Mouse (Mus musculus): ENCODE data around the gene Gcnt4. TPM values are rescaled to one million over a fixed set of nuclear protein-coding genes. Genes with fewer than 3 reads are reported as not detected.

Gene Gcnt4
- polyA plus RNA-seq, 1 experiment from 2014 or later = 0.96 TPM

- H3K4me2 ChIP-seq (replicated peaks; ENCODE audit: low read depth) = no peak overlapping the region
- no peak overlapping the region for H3K4me3 ChIP-seq (ENCODE audit: low read depth, low read length)
- no peaks in the 10 kb centered on the region for H3K36me3 ChIP-seq (ENCODE audit: control insufficient read depth, insufficient read depth, low read length)
- H3K27ac ChIP-seq (replicated peaks) = no peak overlapping the region
- whole genome bisulfite sequencing = 84% methylated on average over 2 of the region's 2 CpGs
- no peak for TF ChIP-seq CTCF (IDR thresholded peaks at IDR 0.05; ENCODE audit: low read depth)
- H3K4me1 ChIP-seq (replicated peaks; ENCODE audit: control insufficient read depth, insufficient read depth) = no peaks in the 10 kb centered on the region
- H3K9ac ChIP-seq (ENCODE audit: low read length) = no peak overlapping the region
- H3K9me3 ChIP-seq (ENCODE audit: control insufficient read depth, low read length) = no peaks in the 10 kb centered on the region
- ATAC-seq (ENCODE audit: low FRiP score, low TSS enrichment) (no peak), DNase-seq (ENCODE audit: low spot score) (no peak)
- H3K27me3 ChIP-seq (ENCODE audit: control insufficient read depth, insufficient read depth, low read length) = no peaks in the 10 kb centered on the region
Measured at GRCm38 (mm10) chr13:96967822-96968221, 43.3 kb downstream of the Gcnt4 start.

- WGBS = 85% methylated on average over 4 of the region's 4 CpGs
- H3K9me3 ChIP-seq (ENCODE audit: control insufficient read depth, low read length) = no peaks in the 10 kb centered on the region
- no peaks in the 10 kb centered on the region for H3K27me3 ChIP-seq (ENCODE audit: control insufficient read depth, insufficient read depth, low read length)
Measured at GRCm38 (mm10) chr13:96971076-96971475, 46.6 kb downstream of the Gcnt4 start.

GRCm38 (mm10) chr13:96971861-96972282, 47.4 kb downstream of the Gcnt4 start:
- H3K9me3 ChIP-seq (ENCODE audit: control insufficient read depth, low read length) = no peaks in the 10 kb centered on the region
- ATAC-seq (ENCODE audit: low FRiP score, low TSS enrichment) (no peak), DNase-seq (ENCODE audit: low spot score) (no peak)
- no peaks in the 10 kb centered on the region for H3K27me3 ChIP-seq (ENCODE audit: control insufficient read depth, insufficient read depth, low read length)
- H3K36me3 ChIP-seq (ENCODE audit: control insufficient read depth, insufficient read depth, low read length) = no peaks in the 10 kb centered on the region
- no peak overlapping the region for H3K4me2 ChIP-seq (replicated peaks; ENCODE audit: low read depth)
- H3K4me1 ChIP-seq (replicated peaks; ENCODE audit: control insufficient read depth, insufficient read depth) = no peaks in the 10 kb centered on the region
- H3K9ac ChIP-seq (ENCODE audit: low read length) = no peak overlapping the region
- H3K4me3 ChIP-seq (ENCODE audit: low read depth, low read length) = no peak overlapping the region
- H3K27ac ChIP-seq (replicated peaks) = no peak overlapping the region
- WGBS = 59% methylated on average over 9 of the region's 9 CpGs
- TF ChIP-seq EP300 (optimal IDR thresholded peaks at IDR 0.05) (no peak), CTCF (IDR thresholded peaks at IDR 0.05; ENCODE audit: low read depth) (no peak)

More at GRCm38 (mm10) chr13:96971076-96971475, 46.6 kb downstream of the Gcnt4 start:
- no peak overlapping the region for H3K9ac ChIP-seq (ENCODE audit: low read length)
- H3K27ac ChIP-seq (replicated peaks) = no peak overlapping the region
- no peaks in the 10 kb centered on the region for H3K36me3 ChIP-seq (ENCODE audit: control insufficient read depth, insufficient read depth, low read length)
- H3K4me1 ChIP-seq (replicated peaks; ENCODE audit: control insufficient read depth, insufficient read depth) = no peaks in the 10 kb centered on the region
- DNase-seq (ENCODE audit: low spot score) = no peak
- no peak overlapping the region for H3K4me3 ChIP-seq (ENCODE audit: low read depth, low read length)
- ATAC-seq (ENCODE audit: low FRiP score, low TSS enrichment) = no peak
- no peak overlapping the region for H3K4me2 ChIP-seq (replicated peaks; ENCODE audit: low read depth)
- TF ChIP-seq CTCF (IDR thresholded peaks at IDR 0.05; ENCODE audit: low read depth) (no peak), EP300 (optimal IDR thresholded peaks at IDR 0.05) (no peak)

DNA sequence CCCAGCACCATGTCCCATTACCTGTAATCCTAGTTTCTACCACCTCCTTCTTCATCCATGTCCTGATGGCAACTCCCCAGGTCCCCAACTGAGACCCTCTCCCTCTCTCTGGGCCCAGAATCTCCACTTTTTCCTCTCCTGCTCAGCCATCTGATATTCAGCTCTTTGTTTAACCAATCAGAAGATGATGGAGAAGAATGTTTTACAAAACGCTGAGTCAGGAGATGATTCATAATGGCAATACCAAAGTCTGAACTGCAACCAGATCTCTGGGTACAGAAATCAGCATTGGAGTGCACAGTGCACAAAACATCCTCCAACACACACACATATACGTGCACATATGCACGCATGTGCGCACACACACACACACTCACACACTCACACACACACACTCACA, 48.8 kb downstream of the Gcnt4 start:
- no peaks in the 10 kb centered on the region for H3K36me3 ChIP-seq (ENCODE audit: control insufficient read depth, insufficient read depth, low read length)
- no peak overlapping the region for H3K4me2 ChIP-seq (replicated peaks; ENCODE audit: low read depth)
- 85% methylated on average over 4 of the region's 4 CpGs for WGBS
- TF ChIP-seq CTCF (IDR thresholded peaks at IDR 0.05; ENCODE audit: low read depth) (no peak), EP300 (optimal IDR thresholded peaks at IDR 0.05) (no peak)
- H3K9me3 ChIP-seq (ENCODE audit: control insufficient read depth, low read length) = no peaks in the 10 kb centered on the region
- ATAC-seq (ENCODE audit: low FRiP score, low TSS enrichment) = no peak
- no peak for DNase-seq (ENCODE audit: low spot score)
- H3K4me3 ChIP-seq (ENCODE audit: low read depth, low read length) = no peak overlapping the region
- no peaks in the 10 kb centered on the region for H3K27me3 ChIP-seq (ENCODE audit: control insufficient read depth, insufficient read depth, low read length)
- H3K27ac ChIP-seq (replicated peaks) = no peak overlapping the region
- no peak overlapping the region for H3K9ac ChIP-seq (ENCODE audit: low read length)
- no peaks in the 10 kb centered on the region for H3K4me1 ChIP-seq (replicated peaks; ENCODE audit: control insufficient read depth, insufficient read depth)

DNA sequence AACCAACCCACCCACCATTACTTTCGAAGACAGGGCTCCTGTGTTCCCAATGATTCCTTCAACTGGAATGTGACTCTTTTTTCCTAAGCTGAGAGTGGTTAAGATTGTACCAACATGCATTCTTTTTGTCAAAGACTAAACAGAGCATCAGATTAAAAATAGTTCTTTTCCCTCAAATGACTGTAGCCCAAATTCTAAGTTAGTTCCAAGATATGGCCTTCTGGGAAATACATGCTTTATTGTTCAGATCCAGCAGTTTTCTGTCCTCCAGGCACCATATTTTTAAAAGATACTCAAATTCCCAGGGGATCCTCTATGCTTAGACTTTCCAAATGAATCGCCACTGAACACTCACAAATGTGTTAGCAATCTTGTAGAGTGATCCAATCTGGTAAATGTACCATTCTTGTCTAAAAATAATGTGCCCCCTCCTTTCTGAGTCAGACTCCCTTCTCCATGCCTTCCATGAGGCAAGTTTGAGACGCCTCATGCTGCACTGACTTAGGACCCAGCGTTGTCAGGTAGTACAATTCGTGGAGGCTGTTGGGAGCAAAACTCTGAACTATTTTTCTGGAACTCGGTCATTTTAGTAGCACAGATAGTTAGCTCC, 52.6 kb downstream of the Gcnt4 start:
- Histone ChIP-seq H3K27ac (replicated peaks) (no peak overlapping the region), H3K9ac (ENCODE audit: low read length) (no peak overlapping the region), H3K36me3 (ENCODE audit: control insufficient read depth, insufficient read depth, low read length) (no peaks in the 10 kb centered on the region), H3K27me3 (ENCODE audit: control insufficient read depth, insufficient read depth, low read length) (no peaks in the 10 kb centered on the region), H3K4me1 (replicated peaks; ENCODE audit: control insufficient read depth, insufficient read depth) (no peaks in the 10 kb centered on the region), H3K4me3 (ENCODE audit: low read depth, low read length) (no peak overlapping the region), H3K9me3 (ENCODE audit: control insufficient read depth, low read length) (no peaks in the 10 kb centered on the region), H3K4me2 (replicated peaks; ENCODE audit: low read depth) (no peak overlapping the region)
- 85% methylated on average over 6 of the region's 6 CpGs for WGBS
- TF ChIP-seq CTCF (IDR thresholded peaks at IDR 0.05; ENCODE audit: low read depth) = no peak
- ATAC-seq (ENCODE audit: low FRiP score, low TSS enrichment) (no peak), DNase-seq (ENCODE audit: low spot score) (no peak)

- H3K36me3 ChIP-seq (ENCODE audit: control insufficient read depth, insufficient read depth, low read length) = no peaks in the 10 kb centered on the region
- H3K9me3 ChIP-seq (ENCODE audit: control insufficient read depth, low read length) = no peaks in the 10 kb centered on the region
- H3K27me3 ChIP-seq (ENCODE audit: control insufficient read depth, insufficient read depth, low read length) = no peaks in the 10 kb centered on the region
- no peak overlapping the region for H3K27ac ChIP-seq (replicated peaks)
- ATAC-seq (ENCODE audit: low FRiP score, low TSS enrichment) (no peak), DNase-seq (ENCODE audit: low spot score) (no peak)
- H3K4me3 ChIP-seq (ENCODE audit: low read depth, low read length) = no peak overlapping the region
- H3K9ac ChIP-seq (ENCODE audit: low read length) = no peak overlapping the region
- H3K4me2 ChIP-seq (replicated peaks; ENCODE audit: low read depth) = no peak overlapping the region
- no peaks in the 10 kb centered on the region for H3K4me1 ChIP-seq (replicated peaks; ENCODE audit: control insufficient read depth, insufficient read depth)
- TF ChIP-seq CTCF (IDR thresholded peaks at IDR 0.05; ENCODE audit: low read depth) = no peak
Measured at GRCm38 (mm10) chr13:96980561-96980960, 56.1 kb downstream of the Gcnt4 start.
